ENCODE assay signal across 22 mouse cellular contexts in the genomic region with DNA sequence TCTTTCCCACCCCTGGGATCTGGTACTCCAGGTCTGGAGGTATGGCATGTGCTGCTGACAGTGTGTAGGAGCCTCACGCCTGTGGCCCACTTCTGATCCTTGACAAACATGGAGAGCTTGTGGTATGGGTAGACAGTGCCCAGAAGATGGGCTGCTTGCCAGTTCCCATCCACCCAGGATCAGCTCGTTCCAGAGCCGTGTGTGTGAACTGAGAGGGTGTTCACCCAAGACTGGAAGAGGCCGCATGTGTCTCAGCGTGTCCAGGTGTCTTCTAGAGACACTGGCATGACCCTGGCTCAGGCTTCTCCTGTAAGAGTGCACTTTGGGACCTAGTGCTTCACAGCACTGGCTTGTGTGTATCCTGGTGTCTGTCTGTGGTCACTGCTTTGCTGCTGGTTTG. TPM values are rescaled to one million over a fixed set of nuclear protein-coding genes. Genes with fewer than 3 reads are reported as not detected.
DNase-seq lines count a peak whose midpoint lies in the region; ATAC-seq lines count a peak whose summit lies in the region.
"Had no signal": no experiment of that assay in that cellular context is flagged by ENCODE, and none has a peak within 500 bp of the region (broad histone marks: within the 10 kb centered on the region; RNA-seq: fewer than 3 reads in every experiment).

No protein-coding gene starts in this region.

- H3K4me3 ChIP-seq in embryonic facial prominence, embryonic 13.5 days, result no peak overlapping the region
- no peak overlapping the region for H3K4me3 ChIP-seq in embryonic facial prominence, embryonic 10.5 days
- no peak overlapping the region for H3K4me3 ChIP-seq in limb, embryonic 15.5 days
- H3K4me3 ChIP-seq in limb, embryonic 10.5 days, result no peak overlapping the region
- H3K4me3 ChIP-seq: embryonic facial prominence, embryonic 15.5 days; erythroblast, embryonic 14.5 days; forebrain, embryonic 10.5 days; forebrain, embryonic 15.5 days; heart, embryonic 12.5 days; hindbrain, embryonic 15.5 days had no signal

- H3K9me3 ChIP-seq in embryonic facial prominence, embryonic 13.5 days, result no peaks in the 10 kb centered on the region
- H3K9me3 ChIP-seq in embryonic facial prominence, embryonic 10.5 days, result no peaks in the 10 kb centered on the region
- no peaks in the 10 kb centered on the region for H3K9me3 ChIP-seq in limb, embryonic 15.5 days
- no peaks in the 10 kb centered on the region for H3K9me3 ChIP-seq in limb, embryonic 10.5 days (replicated peaks)
- H3K9me3 ChIP-seq: embryonic facial prominence, embryonic 15.5 days; forebrain, embryonic 10.5 days; forebrain, embryonic 15.5 days; G1E; heart, embryonic 12.5 days; hindbrain, embryonic 15.5 days had no signal

- no peaks in the 10 kb centered on the region for H3K4me1 ChIP-seq in embryonic facial prominence, embryonic 13.5 days
- no peaks in the 10 kb centered on the region for H3K4me1 ChIP-seq in embryonic facial prominence, embryonic 10.5 days
- H3K4me1 ChIP-seq in limb, embryonic 15.5 days, result no peaks in the 10 kb centered on the region
- no peaks in the 10 kb centered on the region for H3K4me1 ChIP-seq in limb, embryonic 10.5 days
- H3K4me1 ChIP-seq: embryonic facial prominence, embryonic 15.5 days; forebrain, embryonic 10.5 days; hindbrain, embryonic 15.5 days had no signal

- H3K9ac ChIP-seq in embryonic facial prominence, embryonic 13.5 days, result no peak overlapping the region
- no peak overlapping the region for H3K9ac ChIP-seq in limb, embryonic 15.5 days
- H3K9ac ChIP-seq: embryonic facial prominence, embryonic 15.5 days; forebrain, embryonic 15.5 days; heart, embryonic 12.5 days; hindbrain, embryonic 15.5 days had no signal

- H3K36me3 ChIP-seq in embryonic facial prominence, embryonic 13.5 days, result peaks cover 98% of the 10 kb centered on the region
- H3K36me3 ChIP-seq in embryonic facial prominence, embryonic 10.5 days (replicated peaks), result peaks cover 100% of the 10 kb centered on the region
- peaks cover 97% of the 10 kb centered on the region for H3K36me3 ChIP-seq in limb, embryonic 15.5 days
- H3K36me3 ChIP-seq in limb, embryonic 10.5 days, result peaks cover 100% of the 10 kb centered on the region

- no peak overlapping the region for H3K27ac ChIP-seq in embryonic facial prominence, embryonic 13.5 days
- no peak overlapping the region for H3K27ac ChIP-seq in embryonic facial prominence, embryonic 10.5 days (replicated peaks)
- H3K27ac ChIP-seq in limb, embryonic 15.5 days, result no peak overlapping the region
- no peak overlapping the region for H3K27ac ChIP-seq in limb, embryonic 10.5 days
- H3K27ac ChIP-seq: embryonic facial prominence, embryonic 15.5 days; forebrain, embryonic 10.5 days; forebrain, embryonic 15.5 days; hindbrain, embryonic 15.5 days had no signal

- WGBS in embryonic facial prominence, embryonic 13.5 days, result 91% methylated on average over 5 of the region's 5 CpGs
- WGBS in embryonic facial prominence, embryonic 10.5 days, result 90% methylated on average over 5 of the region's 5 CpGs
- 87% methylated on average over 5 of the region's 5 CpGs for WGBS in limb, embryonic 15.5 days
- WGBS in limb, embryonic 10.5 days, result 96% methylated on average over 5 of the region's 5 CpGs

- ATAC-seq in cerebellum, adult (ENCODE audit: insufficient number of reproducible peaks, low FRiP score, low TSS enrichment), result no peak
- ATAC-seq in embryonic facial prominence, embryonic 13.5 days (ENCODE audit: insufficient number of reproducible peaks, insufficient read depth, low FRiP score, low TSS enrichment, low read depth), result peak; percentile 56; the same call in 1 of the 2 replicates
- ATAC-seq in limb, embryonic 15.5 days (ENCODE audit: insufficient number of reproducible peaks, low FRiP score, low TSS enrichment, low read depth), result 0 out of 2 replicates have a peak, but pooled peaks have one; percentile 18
- ATAC-seq: CD4-positive, CD25-positive, alpha-beta regulatory T cell, adult 4 months; forebrain, embryonic 15.5 days; intestine, embryonic 16.5 days had no signal

- H3K27me3 ChIP-seq in embryonic facial prominence, embryonic 13.5 days, result no peaks in the 10 kb centered on the region
- H3K27me3 ChIP-seq in embryonic facial prominence, embryonic 10.5 days (replicated peaks; ENCODE audit: low read depth, poor library complexity, severe bottlenecking), result no peaks in the 10 kb centered on the region
- H3K27me3 ChIP-seq in limb, embryonic 15.5 days, result no peaks in the 10 kb centered on the region
- no peaks in the 10 kb centered on the region for H3K27me3 ChIP-seq in limb, embryonic 10.5 days (ENCODE audit: low read depth, poor library complexity, severe bottlenecking)
- H3K27me3 ChIP-seq: embryonic facial prominence, embryonic 15.5 days; forebrain, embryonic 15.5 days; heart, embryonic 12.5 days; hindbrain, embryonic 15.5 days had no signal

- no peak overlapping the region for H3K4me2 ChIP-seq in embryonic facial prominence, embryonic 13.5 days
- H3K4me2 ChIP-seq in limb, embryonic 15.5 days, result no peak overlapping the region
- H3K4me2 ChIP-seq: embryonic facial prominence, embryonic 15.5 days; forebrain, embryonic 15.5 days; heart, embryonic 12.5 days; hindbrain, embryonic 15.5 days had no signal

- DNase-seq in cerebellum, adult 11 months, result peak; percentile 43
- DNase-seq in embryonic facial prominence, embryonic 10.5 days (ENCODE audit: low spot score), result no peak
- no peak for DNase-seq in limb, embryonic 10.5 days (ENCODE audit: low spot score)
- peak; percentile 44 to 47 for DNase-seq in cerebellum, postnatal 36 days
- DNase-seq: adrenal gland, adult 8-10 months; adrenal gland, postnatal 36 days; B cell, adult 2 months; gastrocnemius, postnatal 14 days; heart, postnatal 36 days had no signal

RNA-seq across cellular contexts. Expression of a gene that starts 29.8 kb away (rescaled TPM):
- not detected in 2 replicates for polyA plus RNA-seq in embryonic facial prominence, embryonic 13.5 days (2015; fragmentation: Nextera tagmentation; extraction: Ambion mirVana)
- not detected in 2 replicates for polyA plus RNA-seq in embryonic facial prominence, embryonic 10.5 days (2016; fragmentation: Nextera tagmentation; extraction: Ambion mirVana)
- not detected in 2 replicates for polyA plus RNA-seq in limb, embryonic 15.5 days (2015; fragmentation: Nextera tagmentation; extraction: Ambion mirVana)
- not detected in 2 replicates for polyA plus RNA-seq in limb, embryonic 10.5 days (2016; fragmentation: Nextera tagmentation; extraction: Ambion mirVana)
- polyA plus RNA-seq: CD4-positive, CD25-positive, alpha-beta regulatory T cell, adult 4 months; embryonic facial prominence, embryonic 15.5 days; erythroblast, embryonic 14.5 days; forebrain, embryonic 10.5 days; frontal cortex, adult 2 months; intestine, embryonic 16.5 days had no signal

Comparison
In these comparisons a context has a peak if more than half of its experiments do, and no peak if none do; other contexts are left out.
1. DNase-seq: peak in cerebellum, adult 11 months (single experiment) and cerebellum, postnatal 36 days (2 of 2); none in embryonic facial prominence, embryonic 10.5 days (single experiment) and limb, embryonic 10.5 days (single experiment).